ENCODE assay signal across 11 mouse cellular contexts in the genomic region with DNA sequence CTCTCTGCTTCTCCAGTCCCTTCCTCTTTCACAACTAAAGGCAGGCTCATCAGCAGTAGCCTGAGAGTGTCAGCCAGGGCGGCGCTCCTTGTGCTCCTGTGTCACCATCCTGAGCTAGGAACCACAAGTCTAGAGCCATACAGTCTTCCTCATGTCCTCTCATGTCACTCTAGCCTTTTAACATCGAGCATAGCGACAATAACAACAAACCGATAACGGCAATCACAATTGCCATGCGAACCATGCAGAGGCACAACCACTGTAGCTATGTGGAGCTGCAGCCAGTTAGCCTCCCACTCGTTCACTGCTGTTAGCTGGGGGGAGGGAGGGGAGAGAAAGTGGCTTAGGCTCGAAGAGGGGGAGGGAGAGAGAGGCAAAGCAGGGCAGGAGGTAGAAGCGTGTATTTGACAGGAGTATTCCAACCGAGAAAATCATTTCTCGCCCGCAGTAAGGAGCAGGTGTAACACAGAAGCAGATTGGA. TPM values are rescaled to one million over a fixed set of nuclear protein-coding genes. Genes with fewer than 3 reads are reported as not detected.
DNase-seq lines count a peak whose midpoint lies in the region; ATAC-seq lines count a peak whose summit lies in the region.
"Had no signal": no experiment of that assay in that cellular context is flagged by ENCODE, and none has a peak within 500 bp of the region (broad histone marks: within the 10 kb centered on the region; RNA-seq: fewer than 3 reads in every experiment).

No protein-coding gene starts in this region.

- H3K27me3 ChIP-seq in forebrain, embryonic 15.5 days = no peaks in the 10 kb centered on the region
- no peaks in the 10 kb centered on the region for H3K27me3 ChIP-seq in midbrain, embryonic 15.5 days (replicated peaks)
- H3K27me3 ChIP-seq: limb, embryonic 15.5 days had no signal

- H3K4me2 ChIP-seq in forebrain, embryonic 15.5 days (replicated peaks) = no peak overlapping the region
- H3K4me2 ChIP-seq in midbrain, embryonic 15.5 days = no peak overlapping the region
- H3K4me2 ChIP-seq: limb, embryonic 15.5 days had no signal

- no peaks in the 10 kb centered on the region for H3K36me3 ChIP-seq in forebrain, embryonic 15.5 days
- no peaks in the 10 kb centered on the region for H3K36me3 ChIP-seq in midbrain, embryonic 15.5 days (replicated peaks)
- H3K36me3 ChIP-seq: limb, embryonic 15.5 days had no signal

- H3K4me1 ChIP-seq in forebrain, embryonic 15.5 days = no peaks in the 10 kb centered on the region
- H3K4me1 ChIP-seq in midbrain, embryonic 15.5 days = peaks cover 20% of the 10 kb centered on the region
- H3K4me1 ChIP-seq: limb, embryonic 15.5 days had no signal

- peak; percentile 54; the same call in 1 of the 2 replicates for ATAC-seq in common myeloid progenitor, adult 5-6 weeks (replicated peaks; ENCODE audit: low read depth, poor library complexity, severe bottlenecking)
- no peak for ATAC-seq in forebrain, embryonic 15.5 days (replicated peaks)
- ATAC-seq in midbrain, embryonic 15.5 days (replicated peaks) = peak; percentile 79
- no peak for ATAC-seq in erythroid progenitor cell, adult 5-6 weeks (replicated peaks; ENCODE audit: low FRiP score, poor library complexity, severe bottlenecking)

- WGBS in forebrain, embryonic 15.5 days = 56% methylated on average over 13 of the region's 13 CpGs
- WGBS in midbrain, embryonic 15.5 days = 49% methylated on average over 13 of the region's 13 CpGs

- peak; percentile 38 to 41 for DNase-seq in layer of hippocampus, adult 8-10 months (ENCODE audit: low spot score in 2 of 2)
- no peak for DNase-seq in spleen, adult 18-20 months
- no peak for DNase-seq in B cell, adult 2 months
- no peak for DNase-seq in heart, adult 8-10 months (ENCODE audit: low spot score)

- H3K9ac ChIP-seq in forebrain, embryonic 15.5 days (replicated peaks) = no peak overlapping the region
- H3K9ac ChIP-seq in midbrain, embryonic 15.5 days = no peak overlapping the region
- H3K9ac ChIP-seq: limb, embryonic 15.5 days had no signal

- peak overlapping the region; percentile 57 for H3K27ac ChIP-seq in forebrain, embryonic 15.5 days (replicated peaks)
- H3K27ac ChIP-seq in midbrain, embryonic 15.5 days = peak overlapping the region; percentile 70
- H3K27ac ChIP-seq: limb, embryonic 15.5 days had no signal

- H3K4me3 ChIP-seq in forebrain, embryonic 15.5 days = no peak overlapping the region
- no peak overlapping the region for H3K4me3 ChIP-seq in midbrain, embryonic 15.5 days
- H3K4me3 ChIP-seq: erythroblast, embryonic 14.5 days; limb, embryonic 15.5 days; megakaryocyte, embryonic 14.5 days had no signal

- no peaks in the 10 kb centered on the region for H3K9me3 ChIP-seq in forebrain, embryonic 15.5 days
- H3K9me3 ChIP-seq in midbrain, embryonic 15.5 days = no peaks in the 10 kb centered on the region
- H3K9me3 ChIP-seq: limb, embryonic 15.5 days; megakaryocyte, embryonic 14.5 days had no signal

RNA-seq across cellular contexts. Expression of gene Xpr1, which starts 25.3 kb away (rescaled TPM):
- total RNA-seq in common myeloid progenitor, adult 5-6 weeks (2017) = 29.2 and 34.1 TPM in 2 replicates
- polyA plus RNA-seq in forebrain, embryonic 15.5 days (2015; fragmentation: Nextera tagmentation; extraction: Ambion mirVana) = 71.2 TPM in 2 replicates
- 10 to 100 TPM; 80.9 to 99.1 (median 88.4) TPM for total RNA-seq in layer of hippocampus, adult 8-10 months (2022)
- 66.0 and 72.7 TPM in 2 replicates for polyA plus RNA-seq in midbrain, embryonic 15.5 days (2015; fragmentation: Nextera tagmentation; extraction: Ambion mirVana)
- 31.0 and 38.1 TPM in 2 replicates for total RNA-seq in erythroid progenitor cell, adult 5-6 weeks (2015; ENCODE audit: low replicate concordance)
- 15.9 and 28.3 TPM in 2 replicates for total RNA-seq in erythroid progenitor cell, adult 5-6 weeks (2017; ENCODE audit: low replicate concordance)
- total RNA-seq in heart, adult 8-10 months (2022) = 10 to 100 TPM; 32.9 to 35.5 (median 34.1) TPM

Comparison
In these comparisons a context has a peak if more than half of its experiments do, and no peak if none do; other contexts are left out.
1. ATAC-seq: peak in common myeloid progenitor, adult 5-6 weeks (single experiment) and midbrain, embryonic 15.5 days (single experiment); none in forebrain, embryonic 15.5 days (single experiment) and erythroid progenitor cell, adult 5-6 weeks (single experiment).
2. DNase-seq: peak in layer of hippocampus, adult 8-10 months (2 of 2); none in spleen, adult 18-20 months (0 of 2), B cell, adult 2 months (0 of 2) and heart, adult 8-10 months (single experiment).